Mouse (Mus musculus): ENCODE data around the gene Slc7a11.

Slc7a11 gene

DNA sequence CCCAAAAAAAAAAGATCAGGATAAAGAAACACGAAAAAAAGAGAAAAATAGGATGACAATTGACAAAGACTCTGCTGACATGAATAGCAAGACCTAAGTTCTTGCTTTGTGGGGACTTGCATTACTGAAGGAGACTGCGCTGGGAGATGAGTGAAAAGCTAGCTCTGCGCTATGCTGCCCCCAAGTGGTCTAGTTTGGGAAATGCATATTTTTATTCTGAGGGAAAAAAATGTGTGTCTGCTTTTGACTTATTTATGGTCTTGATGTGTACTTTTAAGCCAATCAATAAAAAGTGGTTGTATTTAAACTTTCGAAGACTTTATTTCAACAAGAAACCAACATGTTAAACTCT lies 142.5 kb downstream of the Slc7a11 start:
- no peak for DNase-seq

DNA sequence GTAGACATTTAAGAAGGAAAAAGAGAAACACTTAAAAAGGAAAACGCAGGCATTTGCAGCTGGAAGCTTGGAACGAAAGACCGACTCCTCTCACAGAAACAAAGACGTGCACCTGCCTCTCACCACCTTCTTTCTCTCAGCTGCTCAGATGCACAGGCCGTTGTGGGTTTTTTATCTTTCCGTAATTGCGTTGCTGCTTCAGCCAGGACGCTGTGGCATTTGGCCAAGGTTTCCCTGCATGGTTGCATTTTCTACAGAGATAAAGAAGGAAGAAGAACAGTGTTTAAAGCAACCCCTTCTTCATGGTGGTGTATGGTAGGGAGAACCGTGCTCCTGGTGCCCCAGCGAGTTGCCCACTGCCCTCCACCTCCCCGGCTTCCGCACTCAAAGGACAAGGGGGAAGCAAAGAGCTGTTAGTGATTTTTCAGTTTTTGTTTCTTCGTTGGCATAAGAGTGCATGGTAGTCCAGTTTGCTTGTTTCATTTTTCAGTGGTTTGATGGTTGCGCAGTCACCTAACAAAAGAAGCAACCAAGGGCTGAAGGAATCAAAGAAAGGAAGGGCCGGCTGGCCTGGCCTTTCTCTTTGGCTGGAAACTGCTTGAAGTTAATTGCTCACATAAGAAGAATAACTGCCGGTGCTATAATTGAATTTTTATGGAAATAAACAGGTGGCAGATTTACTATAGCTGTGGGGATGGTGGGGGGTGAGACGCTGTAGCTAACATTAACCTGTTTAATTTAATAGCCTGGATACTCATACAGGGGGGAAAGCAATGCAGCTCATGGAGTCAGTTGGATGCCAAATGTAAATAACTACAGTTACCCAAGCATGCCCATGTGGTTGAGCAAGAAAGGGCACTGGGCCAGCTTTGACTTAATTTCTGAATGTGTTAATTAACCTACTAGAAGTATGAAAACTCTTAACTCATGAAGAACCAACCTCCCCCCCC lies 143.1 kb downstream of the Slc7a11 start:
- no peak for DNase-seq

DNA sequence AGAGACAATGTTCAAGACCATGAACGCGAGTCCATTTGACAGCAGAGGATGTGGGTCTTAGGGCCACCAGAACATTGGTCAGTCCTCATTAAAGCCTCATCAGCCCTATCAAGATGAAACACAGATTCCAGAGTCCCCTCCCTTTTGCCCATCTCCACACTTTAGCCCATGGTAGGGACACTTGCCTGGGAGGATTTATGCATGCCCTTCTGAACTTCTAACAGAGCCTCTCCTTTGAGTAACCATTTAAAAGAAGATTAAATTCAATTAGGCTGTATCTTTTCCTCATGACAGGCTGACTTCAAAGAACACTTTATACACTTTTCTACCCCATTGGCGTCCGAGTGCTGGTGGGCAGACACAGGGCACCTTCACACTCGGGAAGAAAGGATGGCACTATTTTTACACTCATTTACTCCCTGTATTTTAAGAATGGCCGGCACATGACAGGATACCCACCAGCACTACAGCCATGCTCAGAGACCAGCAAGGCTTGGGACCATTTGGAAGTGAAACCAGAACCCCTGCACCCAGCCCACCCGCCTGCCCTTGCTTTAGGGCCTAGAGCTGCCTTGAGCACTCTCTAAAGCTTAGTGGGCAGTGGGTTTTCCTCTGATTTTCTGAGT lies 144.9 kb downstream of the Slc7a11 start:
- no peak for DNase-seq

DNA sequence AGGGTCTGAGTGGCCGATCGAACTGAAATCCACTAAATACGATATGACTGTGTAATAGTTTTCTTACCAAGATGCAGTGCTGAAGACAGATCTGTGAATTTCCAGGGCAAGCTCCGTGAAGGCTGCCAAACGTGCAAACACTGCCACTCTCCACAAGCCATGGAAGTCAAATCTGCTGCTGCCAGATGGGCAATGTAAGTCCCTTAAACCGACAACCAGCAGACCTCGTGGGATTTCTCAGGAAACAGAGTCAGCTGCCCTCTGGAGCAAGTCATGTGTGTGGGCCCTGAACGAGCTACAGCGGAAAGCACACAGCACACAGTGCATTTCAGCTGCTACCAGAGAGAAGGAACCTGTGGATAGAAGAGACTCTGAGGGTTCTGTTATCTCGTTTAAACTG lies 146.5 kb downstream of the Slc7a11 start:
- no peak for DNase-seq

DNA sequence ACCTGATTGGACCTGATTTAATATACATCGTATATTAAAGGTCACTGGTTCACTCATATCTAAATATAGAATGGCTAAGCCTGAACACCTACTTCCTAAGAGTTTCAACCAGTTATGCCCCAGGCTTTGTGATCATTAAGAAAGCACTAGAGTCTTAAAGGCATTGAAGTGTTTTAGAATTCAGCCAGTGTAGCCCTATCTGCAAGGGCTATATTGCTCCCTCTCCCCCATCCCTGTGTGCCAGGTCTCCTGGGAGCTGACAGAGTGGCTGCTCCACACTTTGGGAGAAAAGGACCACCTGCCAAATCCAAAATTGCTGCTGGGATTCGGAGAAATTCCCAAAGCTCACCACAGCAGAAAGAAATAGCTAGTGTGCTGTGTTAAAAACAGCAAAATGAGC lies 168.4 kb downstream of the Slc7a11 start:
- no peak for DNase-seq

DNA sequence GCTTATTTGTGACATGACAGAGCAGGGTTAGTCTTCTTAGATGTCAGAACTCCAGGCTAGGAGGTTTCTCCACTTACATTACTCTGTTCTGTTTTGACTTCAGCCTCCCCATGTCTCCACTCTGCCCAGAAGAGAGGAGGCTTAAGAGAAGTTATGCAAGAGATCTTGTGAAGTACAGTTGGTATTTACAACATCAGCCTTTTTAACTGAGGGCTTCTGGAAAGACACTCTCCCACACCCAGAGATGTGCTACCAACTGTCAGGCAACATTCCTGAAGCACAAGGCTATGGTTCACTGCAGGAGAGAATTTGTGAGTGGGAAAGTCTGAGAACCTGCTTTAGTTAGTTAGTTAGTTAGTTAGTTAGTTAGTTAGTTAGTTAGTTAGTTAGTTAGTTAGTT lies 171.2 kb downstream of the Slc7a11 start:
- DNase-seq, result no peak

DNA sequence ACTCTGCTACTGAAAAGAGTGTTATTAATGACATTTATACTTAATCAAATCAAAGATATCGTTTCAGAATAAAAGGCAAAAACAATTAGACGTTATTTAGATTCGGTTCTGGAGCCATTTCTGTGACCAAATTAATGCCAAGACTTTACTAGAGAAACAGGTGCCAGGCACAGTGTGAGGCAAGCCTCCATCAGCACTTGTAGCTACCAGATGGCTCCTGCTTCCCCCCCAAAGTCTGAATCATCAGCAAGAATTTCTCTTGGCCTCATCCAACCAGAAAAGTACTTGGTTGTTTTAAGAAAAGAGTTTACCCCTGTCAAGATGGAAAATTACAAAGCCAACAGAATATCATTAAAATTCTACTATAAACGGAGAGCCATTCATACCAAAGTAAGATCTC lies 173.7 kb downstream of the Slc7a11 start:
- DNase-seq, result peak; percentile 45

DNA sequence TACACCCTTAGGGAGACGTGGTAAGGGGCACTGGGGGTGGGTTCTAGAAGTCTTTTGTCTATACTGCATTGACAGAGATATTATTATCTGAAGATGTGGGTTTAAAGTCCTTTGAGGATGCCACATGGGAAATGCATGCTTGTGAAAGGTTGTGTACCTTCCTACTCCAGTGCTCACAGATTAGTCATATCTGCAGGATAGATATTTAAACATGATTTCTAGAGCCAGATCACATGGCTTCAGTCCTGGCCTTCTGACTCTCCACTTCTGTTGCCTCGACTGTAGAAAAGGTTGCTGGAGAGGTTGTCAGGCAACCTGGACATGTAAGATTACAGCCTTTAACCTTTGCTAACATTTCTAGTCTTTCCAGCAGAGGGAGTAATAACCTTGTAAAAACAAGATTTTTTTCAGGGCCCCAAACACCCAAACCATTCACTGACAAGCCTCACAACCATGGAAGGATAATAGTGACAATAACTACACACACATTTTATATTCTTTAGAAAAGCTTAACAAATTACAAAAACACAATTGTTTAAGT lies 180.8 kb downstream of the Slc7a11 start:
- DNase-seq, result no peak

DNA sequence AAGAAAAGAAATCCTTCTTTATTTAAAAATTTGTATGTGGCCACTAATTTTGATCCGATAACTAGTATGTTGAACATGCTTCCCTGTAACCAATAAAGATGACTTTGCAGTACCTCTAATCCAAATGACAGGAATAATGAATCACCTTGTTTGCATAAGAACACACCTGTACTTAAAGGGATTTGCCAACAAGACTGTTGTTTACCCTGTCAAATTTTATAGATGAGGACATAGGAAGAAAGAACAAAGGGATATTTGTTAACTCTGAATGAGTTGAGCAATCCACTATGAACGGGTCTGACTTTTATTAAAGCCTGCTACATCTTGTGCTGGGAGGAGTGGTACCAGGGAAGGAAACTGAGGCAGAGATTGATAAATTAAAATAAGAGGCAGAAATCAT lies 181.3 kb downstream of the Slc7a11 start:
- DNase-seq, result no peak

DNA sequence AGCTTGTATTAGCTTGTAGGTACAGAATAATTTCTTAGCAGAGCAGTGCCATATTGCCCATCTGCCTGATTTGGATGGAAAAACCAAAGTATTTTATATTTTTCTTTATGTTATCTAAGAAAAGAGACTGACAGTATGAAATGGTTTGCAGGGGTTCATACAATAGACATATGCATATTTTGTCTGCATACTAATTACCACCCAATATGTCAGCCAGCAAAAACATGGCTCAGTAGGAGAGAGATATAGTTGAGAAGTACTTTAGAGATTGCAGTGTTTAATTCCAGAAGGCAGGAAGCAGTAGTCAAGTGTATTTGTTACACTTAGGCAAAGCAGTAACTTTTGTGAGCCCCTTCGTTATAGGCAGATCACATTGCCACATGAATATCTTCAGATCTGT lies 182.7 kb downstream of the Slc7a11 start:
- no peak for DNase-seq

DNA sequence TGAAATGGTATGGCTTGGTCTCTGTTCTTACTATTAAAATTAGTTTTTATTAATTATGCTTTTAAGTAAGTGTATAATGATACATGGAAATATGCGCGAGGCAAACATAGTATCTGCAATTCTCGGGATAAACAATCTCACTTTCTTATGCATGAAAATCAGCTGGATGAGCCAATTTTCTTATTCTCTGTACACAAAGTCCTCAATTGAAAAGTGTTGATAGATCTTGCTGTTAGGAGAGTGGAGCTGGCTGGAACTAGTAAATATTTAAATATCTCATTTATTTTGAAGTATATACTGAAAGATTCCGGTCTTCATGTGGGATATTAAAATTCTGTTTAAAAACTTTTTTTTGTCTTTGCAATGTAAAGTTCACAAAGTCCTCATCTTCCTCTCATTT lies 184.6 kb downstream of the Slc7a11 start:
- no peak for DNase-seq

DNA sequence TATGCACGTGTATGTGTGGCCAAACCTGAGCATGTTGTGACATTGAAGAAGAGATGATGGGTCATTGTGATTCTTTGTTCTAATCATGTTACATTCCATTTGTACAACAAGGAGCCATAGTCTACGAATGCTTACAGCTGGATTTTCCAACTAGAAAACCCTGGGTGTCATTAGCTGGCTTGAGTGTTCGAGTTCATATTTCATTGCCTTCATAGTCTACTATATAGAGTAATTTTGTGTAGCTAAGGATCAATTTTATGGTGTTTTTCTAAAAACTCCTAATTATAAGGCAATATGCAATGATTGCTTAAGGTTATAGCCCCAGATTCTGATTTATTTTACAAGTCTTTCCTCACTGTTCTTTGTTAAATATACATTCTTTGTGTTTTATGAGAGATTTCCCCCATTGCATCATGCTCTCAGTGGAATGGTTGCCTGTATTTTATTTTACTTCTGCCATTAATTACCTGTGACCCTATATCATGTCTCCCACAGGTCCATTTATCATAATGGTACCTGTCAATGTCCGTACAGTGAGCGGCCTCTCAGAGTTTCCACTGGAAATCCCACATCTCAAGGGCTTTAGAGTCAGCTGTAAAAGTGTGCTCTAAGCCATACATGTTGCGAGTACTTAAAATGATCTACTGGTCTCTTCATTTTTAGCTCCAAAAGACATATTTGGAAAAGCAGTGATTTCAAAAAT lies 193.7 kb downstream of the Slc7a11 start:
- no peak for DNase-seq

DNA sequence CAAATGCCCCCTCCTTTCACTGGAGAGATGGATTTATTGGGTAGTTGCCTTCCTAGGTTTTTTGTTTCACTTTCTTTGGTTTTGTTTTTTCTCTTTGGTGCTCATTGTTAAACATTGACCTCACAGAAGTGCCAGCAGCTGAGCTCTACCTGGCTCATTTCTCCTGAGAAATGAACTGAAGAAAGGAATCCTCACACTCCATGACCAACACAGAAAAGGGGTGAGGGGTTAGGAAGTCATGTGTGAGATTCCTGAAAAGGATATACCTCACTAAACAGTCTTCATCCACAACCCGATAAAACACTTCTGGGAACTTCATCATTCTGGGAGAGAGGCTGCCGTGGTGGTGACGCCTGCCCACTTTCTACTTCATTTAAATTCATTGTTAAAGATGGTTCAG lies 207.4 kb downstream of the Slc7a11 start:
- no peak for DNase-seq

DNA sequence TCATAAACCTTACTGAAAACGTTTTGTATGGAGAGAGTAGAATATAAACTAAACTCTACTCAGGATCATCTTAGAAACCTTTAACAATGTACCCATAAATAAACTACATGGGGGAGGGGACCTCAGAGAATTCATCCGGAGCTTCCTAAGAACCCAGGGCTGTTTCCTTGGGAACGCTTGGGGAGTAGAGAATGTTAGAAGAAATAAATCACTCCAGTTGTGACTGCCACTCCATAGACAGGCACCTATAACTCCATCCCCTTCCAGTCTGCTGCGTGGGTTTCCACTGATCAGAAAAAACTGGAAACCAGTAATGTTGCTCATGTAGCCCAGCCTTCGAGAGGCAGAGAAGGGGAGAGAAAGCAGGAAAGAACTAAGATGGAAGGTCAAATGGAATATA lies 210.3 kb downstream of the Slc7a11 start:
- no peak for DNase-seq

DNA sequence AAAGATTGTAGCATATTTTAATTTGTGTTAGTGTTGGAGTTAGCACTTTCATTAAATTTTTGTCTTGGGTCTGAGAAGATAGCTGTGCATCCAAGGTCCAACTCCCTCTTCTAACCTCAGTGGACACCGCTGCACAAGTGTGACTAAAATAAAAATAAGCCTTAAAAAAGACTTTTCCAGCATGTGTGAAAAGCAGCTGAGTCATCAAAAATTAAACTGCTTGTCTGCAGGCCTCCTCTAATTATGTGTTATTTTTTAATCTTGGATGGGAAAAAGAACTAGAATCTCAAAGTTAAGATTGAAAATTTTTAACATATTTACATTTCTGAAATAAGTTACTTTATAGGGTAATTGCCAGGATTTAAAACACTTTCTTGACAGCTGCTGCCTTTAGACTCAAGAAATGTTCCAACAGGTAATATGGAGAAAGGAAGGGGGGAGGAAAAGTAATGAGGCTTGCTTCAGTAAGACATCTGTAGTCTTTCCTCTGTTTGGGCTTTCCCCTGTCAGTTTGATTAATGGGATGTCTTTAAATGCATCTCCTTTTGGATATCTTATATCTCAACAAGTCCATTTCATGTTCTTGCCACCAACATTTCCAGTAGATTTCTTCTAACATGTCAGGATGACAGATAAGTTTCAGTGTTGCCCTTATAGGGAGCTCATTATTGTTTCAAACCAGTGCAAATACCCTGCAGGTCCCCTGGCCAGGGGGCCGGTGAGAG lies 218.9 kb downstream of the Slc7a11 start:
- no peak for DNase-seq

DNA sequence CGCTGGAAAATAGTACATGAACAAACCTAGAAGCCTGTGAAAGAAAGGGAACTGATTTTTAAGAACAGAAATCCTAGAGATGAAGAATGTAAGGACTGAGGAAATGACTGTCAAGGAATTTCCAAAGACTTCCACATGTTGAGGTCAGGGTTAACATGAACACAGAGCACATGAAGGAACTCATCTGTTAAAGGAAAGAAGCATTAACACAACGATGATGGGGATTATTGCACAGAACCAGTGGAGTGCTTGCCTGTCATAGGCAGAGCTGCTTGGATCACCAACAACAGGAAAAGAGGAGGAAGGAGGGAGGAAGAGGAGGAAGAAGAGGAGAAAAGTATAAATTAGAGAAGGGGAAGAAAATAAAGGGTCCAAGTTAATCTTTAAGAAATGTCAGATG lies 223.0 kb downstream of the Slc7a11 start:
- DNase-seq, result no peak

DNA sequence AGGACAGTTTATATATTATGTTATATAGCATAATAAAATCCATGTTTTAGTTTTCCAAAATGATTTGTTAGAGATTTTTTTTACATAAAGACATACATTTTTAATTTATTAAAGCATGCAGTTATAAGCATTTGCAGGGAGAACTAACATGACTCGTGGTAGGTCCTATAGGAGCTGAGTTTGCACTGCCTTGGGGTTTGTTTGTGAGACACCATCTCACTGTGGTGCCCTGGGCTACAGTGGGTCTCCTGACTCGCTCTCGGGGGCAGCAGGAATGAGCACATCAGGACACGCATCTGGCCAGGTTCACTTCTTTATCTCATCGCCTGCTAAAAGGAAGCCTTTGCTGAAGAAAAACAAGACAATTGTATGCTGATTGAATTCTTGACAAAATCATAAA lies 257.0 kb downstream of the Slc7a11 start:
- no peak for DNase-seq

DNA sequence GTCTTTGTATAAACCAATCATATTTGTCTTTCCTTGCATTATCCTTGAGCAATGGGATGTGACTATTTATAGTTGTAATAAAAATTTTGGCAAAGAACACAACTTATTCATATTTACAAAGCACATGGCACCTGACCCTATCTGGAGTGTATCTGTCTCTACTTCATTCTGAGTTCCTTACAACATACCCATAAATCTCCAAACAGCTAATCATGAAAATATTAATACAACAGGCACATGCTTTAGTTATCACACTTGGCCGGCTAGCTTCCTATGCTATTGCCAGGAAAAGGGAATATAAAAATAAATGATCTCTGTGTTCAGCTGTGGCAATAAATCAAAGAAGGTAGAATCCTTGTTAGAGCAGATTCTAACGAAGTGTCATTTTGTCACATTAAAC lies 257.5 kb downstream of the Slc7a11 start:
- DNase-seq, result no peak

DNA sequence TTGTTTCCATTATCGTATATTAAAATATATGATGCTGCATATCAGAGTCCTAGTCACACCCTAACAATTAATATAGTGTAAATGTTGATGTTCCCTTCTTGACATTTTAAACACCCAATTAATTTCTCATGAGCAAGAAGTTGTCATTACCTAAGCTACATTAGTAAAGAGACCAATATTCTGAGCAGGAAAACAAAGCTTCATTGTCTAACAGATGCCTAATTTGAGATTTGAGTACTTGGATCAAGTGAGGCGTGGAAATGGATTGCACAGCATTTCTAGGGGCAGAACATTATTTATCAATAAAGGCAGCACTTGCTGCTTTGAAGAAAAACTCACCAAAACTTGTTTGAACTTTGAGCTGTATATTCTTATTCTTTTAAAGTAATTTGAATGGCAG lies 282.7 kb downstream of the Slc7a11 start:
- no peak for DNase-seq

DNA sequence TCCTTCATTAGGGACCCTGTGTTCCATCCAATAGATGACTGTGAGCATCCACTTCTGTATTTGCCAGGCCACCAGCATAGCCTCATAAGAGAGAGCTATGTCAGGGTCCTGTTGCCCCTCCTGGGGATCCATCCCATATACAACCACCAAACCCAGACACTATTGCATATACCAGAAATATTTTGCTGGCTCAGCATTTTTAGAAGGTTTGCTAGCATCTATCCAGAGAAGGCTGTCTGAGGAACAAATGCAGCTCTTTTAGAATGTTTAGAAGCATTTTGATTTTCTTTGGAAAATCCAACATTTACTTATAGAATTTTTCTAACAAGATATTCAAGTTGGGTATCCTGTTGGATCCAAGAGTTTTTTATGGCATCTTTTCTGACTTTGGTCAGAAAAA lies 299.3 kb downstream of the Slc7a11 start:
- DNase-seq, result no peak

DNA sequence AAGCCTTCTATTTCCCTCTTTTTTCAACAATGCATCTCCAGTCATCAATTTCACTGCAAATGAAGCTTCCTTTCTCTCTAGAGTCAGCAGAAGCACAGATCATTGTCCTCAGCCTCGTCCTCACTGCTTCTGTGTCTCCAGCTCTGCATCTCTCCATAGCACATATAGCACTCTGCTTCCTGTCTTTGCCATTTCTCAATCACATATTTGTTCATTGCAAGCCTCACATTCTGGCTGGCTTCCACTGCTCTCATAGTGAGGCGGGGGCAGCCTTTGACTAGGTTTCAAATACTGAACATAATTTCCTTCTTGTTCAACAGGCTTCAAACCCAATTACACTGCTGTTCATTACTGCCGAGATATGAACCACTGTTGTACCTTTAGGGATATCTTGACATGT lies 305.1 kb downstream of the Slc7a11 start:
- no peak for DNase-seq

DNA sequence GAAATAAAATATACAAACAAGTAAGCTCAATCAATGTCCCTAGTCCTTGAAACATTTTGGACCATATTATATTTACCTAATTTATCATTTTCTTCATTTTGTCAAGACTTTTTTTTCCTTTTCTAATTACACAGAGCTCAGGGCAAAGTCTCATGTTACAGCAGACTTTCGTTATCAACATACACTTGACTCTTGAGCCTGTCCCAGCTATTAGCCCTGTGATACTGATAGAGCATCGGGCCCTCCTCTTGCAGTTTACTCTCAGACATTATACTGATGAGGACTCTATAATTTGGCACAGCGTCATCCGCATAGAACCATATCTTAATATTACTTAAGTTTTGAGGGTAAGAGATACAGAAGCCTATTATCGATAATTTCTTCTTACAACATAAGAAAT lies 311.2 kb downstream of the Slc7a11 start:
- no peak for DNase-seq

DNA sequence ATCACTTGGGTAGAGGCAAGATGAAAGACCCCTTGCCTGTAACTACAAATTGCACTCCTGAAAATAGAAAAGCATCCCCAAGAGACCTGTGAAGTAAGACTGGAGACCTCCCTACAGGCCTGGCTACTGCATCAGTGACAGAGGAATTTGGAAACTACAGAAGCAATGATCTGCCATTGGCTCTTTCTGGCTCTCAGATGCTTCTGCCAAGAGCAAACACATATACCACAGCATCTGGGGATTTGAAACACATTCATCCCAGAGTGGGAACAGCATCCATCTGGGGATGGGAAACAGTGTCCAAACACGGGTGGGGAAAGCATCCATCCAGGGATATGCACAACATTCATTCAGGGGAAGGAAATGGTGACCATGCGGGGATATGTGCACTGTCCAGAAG lies 313.1 kb downstream of the Slc7a11 start:
- DNase-seq, result no peak
